Comparison of ENCODE assay signal across 8 mouse cellular contexts in the genomic region with DNA sequence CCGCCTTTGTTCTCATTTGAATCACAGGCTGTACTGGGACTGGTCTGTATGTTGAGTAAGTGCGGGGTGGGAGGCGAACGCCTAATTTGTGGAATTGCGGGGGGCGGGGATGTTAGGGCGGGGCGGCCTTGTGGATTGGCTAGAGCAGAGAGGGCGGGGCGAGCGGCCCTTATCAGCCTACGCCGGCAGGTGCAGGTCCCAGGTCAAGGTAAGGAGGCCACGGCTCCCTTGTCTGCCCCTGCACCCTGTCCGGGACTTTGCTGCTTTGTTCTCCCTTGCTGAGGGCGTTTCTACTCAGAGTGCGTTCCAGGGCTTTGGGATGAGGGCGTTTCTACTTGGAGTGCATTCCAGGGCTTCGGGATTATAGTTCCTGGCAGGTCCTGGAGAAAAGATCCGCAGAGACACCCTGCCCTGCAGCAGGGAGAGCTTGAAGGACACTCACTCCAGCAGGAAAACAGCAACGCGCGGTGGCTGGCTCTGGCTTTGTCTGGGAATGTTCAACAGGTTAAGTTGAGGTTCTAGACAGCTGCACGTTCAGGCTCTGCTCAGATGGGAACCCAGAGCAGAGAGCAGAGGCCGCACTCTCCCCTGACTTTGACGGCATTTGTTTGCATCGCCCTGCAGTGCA.
DNase-seq lines count a peak whose midpoint lies in the region; ATAC-seq lines count a peak whose summit lies in the region.

No protein-coding gene starts in this region.

- under 1% methylated on average over 27 of the region's 27 CpGs for WGBS in embryonic facial prominence, embryonic 12.5 days
- 1% methylated on average over 27 of the region's 27 CpGs for WGBS in heart, embryonic 12.5 days
- 2% methylated on average over 27 of the region's 27 CpGs for WGBS in kidney, embryonic 15.5 days

- no peaks in the 10 kb centered on the region for H3K9me3 ChIP-seq in embryonic facial prominence, embryonic 12.5 days
- no peaks in the 10 kb centered on the region for H3K9me3 ChIP-seq in heart, embryonic 12.5 days (replicated peaks)
- H3K9me3 ChIP-seq in kidney, embryonic 15.5 days (replicated peaks): no peaks in the 10 kb centered on the region

- peak overlapping the region; percentile 64 for H3K4me2 ChIP-seq in embryonic facial prominence, embryonic 12.5 days (replicated peaks)
- peak overlapping the region; percentile 78 for H3K4me2 ChIP-seq in heart, embryonic 12.5 days
- peak overlapping the region; percentile 68 for H3K4me2 ChIP-seq in kidney, embryonic 15.5 days

- H3K27me3 ChIP-seq in embryonic facial prominence, embryonic 12.5 days: no peaks in the 10 kb centered on the region
- H3K27me3 ChIP-seq in heart, embryonic 12.5 days (replicated peaks): no peaks in the 10 kb centered on the region
- H3K27me3 ChIP-seq in kidney, embryonic 15.5 days: no peaks in the 10 kb centered on the region

- H3K36me3 ChIP-seq in embryonic facial prominence, embryonic 12.5 days: no peaks in the 10 kb centered on the region
- 0 out of 2 replicates have a peak, but pooled peaks cover 1% of the 10 kb centered on the region for H3K36me3 ChIP-seq in heart, embryonic 12.5 days
- 0 out of 2 replicates have a peak, but pooled peaks cover 6% of the 10 kb centered on the region for H3K36me3 ChIP-seq in kidney, embryonic 15.5 days

- intact Hi-C loops in left cerebral cortex, postnatal 25 days (cut with DNase I): no loop called here

- peak overlapping the region; percentile 47 for H3K9ac ChIP-seq in embryonic facial prominence, embryonic 12.5 days
- H3K9ac ChIP-seq in heart, embryonic 12.5 days: peak overlapping the region; percentile 65
- H3K9ac ChIP-seq in kidney, embryonic 15.5 days: peak overlapping the region; percentile 47

- peak; percentile 99 for DNase-seq in ZHBTc4 (ENCODE audit: low read depth, low spot score)
- peak; percentile 81 for DNase-seq in lung, postnatal 10 days
- peak; percentile 69 for DNase-seq in skeletal muscle tissue, adult 2 months (ENCODE audit: low read depth, low spot score)
- DNase-seq in left cerebral cortex, postnatal 25 days (ENCODE audit: low spot score in 2 of 2): no peak
- no peak for DNase-seq in layer of hippocampus, adult 9-10 months (ENCODE audit: low spot score)

- H3K27ac ChIP-seq in embryonic facial prominence, embryonic 12.5 days: peak overlapping the region; percentile 82
- H3K27ac ChIP-seq in heart, embryonic 12.5 days (ENCODE audit: poor library complexity, severe bottlenecking): peak overlapping the region; percentile 60
- peak overlapping the region; percentile 91 for H3K27ac ChIP-seq in kidney, embryonic 15.5 days

- peaks cover 50% of the 10 kb centered on the region for H3K4me1 ChIP-seq in embryonic facial prominence, embryonic 12.5 days
- H3K4me1 ChIP-seq in heart, embryonic 12.5 days (replicated peaks): peaks cover 54% of the 10 kb centered on the region
- H3K4me1 ChIP-seq in kidney, embryonic 15.5 days: peaks cover 75% of the 10 kb centered on the region

- peak overlapping the region; percentile 50 for H3K4me3 ChIP-seq in embryonic facial prominence, embryonic 12.5 days
- H3K4me3 ChIP-seq in heart, embryonic 12.5 days: peak overlapping the region; percentile 49
- peak overlapping the region; percentile 52 for H3K4me3 ChIP-seq in kidney, embryonic 15.5 days (replicated peaks)

- peak; percentile 88 for ATAC-seq in embryonic facial prominence, embryonic 12.5 days (ENCODE audit: insufficient number of reproducible peaks, insufficient read depth, low FRiP score, low TSS enrichment)
- peak; percentile 82 for ATAC-seq in heart, embryonic 12.5 days (ENCODE audit: insufficient number of reproducible peaks, low FRiP score)
- peak; percentile 92 for ATAC-seq in kidney, embryonic 15.5 days (replicated peaks; ENCODE audit: low FRiP score)

Comparison
In these comparisons a context has a peak if more than half of its experiments do, and no peak if none do; other contexts are left out.
1. DNase-seq: peak in ZHBTc4 (single experiment), lung, postnatal 10 days (single experiment) and skeletal muscle tissue, adult 2 months (single experiment); none in left cerebral cortex, postnatal 25 days (0 of 2) and layer of hippocampus, adult 9-10 months (single experiment).
2. Peak in every context shown above with its lines, with median percentiles within 50 percentile points of each other: ATAC-seq, H3K27ac ChIP-seq, H3K4me2 ChIP-seq, H3K4me3 ChIP-seq and H3K9ac ChIP-seq.